Mouse (Mus musculus): ENCODE data around the gene Sptbn2. TPM values are rescaled to one million over a fixed set of nuclear protein-coding genes. Genes with fewer than 3 reads are reported as not detected.

The Sptbn2 gene
- polyA plus RNA-seq, 1 experiment = 0.01 TPM

GRCm38 (mm10) chr19:4797846-4798245, 86.9 kb downstream of the Sptbn2 start:
- no peak for TF ChIP-seq GATA1 (IDR thresholded peaks at IDR 0.05; ENCODE audit: low read length)

GRCm38 (mm10) chr19:4799083-4799482, 88.1 kb downstream of the Sptbn2 start:
- TF ChIP-seq GATA1 (IDR thresholded peaks at IDR 0.05; ENCODE audit: low read length) = no peak

Other genes starting within 250 kb of the Sptbn2 start
- gene Syt12, start 233.7 kb upstream of the Sptbn2 start, polyA plus RNA-seq (2012) = not detected in 2 replicates
- not detected in 2 replicates for gene 2010003K11Rik, start 212.6 kb upstream of the Sptbn2 start, polyA plus RNA-seq (2012)
- gene Pcx, start 200.7 kb upstream of the Sptbn2 start, polyA plus RNA-seq (2012) = 20.4 TPM in 2 replicates
- 14.9 and 15.4 TPM in 2 replicates for gene Lrfn4, start 95.5 kb upstream of the Sptbn2 start, polyA plus RNA-seq (2012)
- gene Rce1, start 85.5 kb upstream of the Sptbn2 start, polyA plus RNA-seq (2012) = 17.6 and 40.7 TPM in 2 replicates
- gene Gm960, start 12.5 kb upstream of the Sptbn2 start, polyA plus RNA-seq (2012) = 0.24 TPM in 1 of 2 replicates, not detected in the other
- gene Rbm4b, start 45.3 kb downstream of the Sptbn2 start, polyA plus RNA-seq (2012) = 4.6 and 5.3 TPM in 2 replicates
- 1.8 and 15.4 TPM in 2 replicates for gene Rbm4, start 82.7 kb downstream of the Sptbn2 start, polyA plus RNA-seq (2012)
- 1.7 and 12.6 TPM in 2 replicates for gene Gm21992, start 100.4 kb downstream of the Sptbn2 start, polyA plus RNA-seq (2012)
- 46.8 and 61.5 TPM in 2 replicates for gene Rbm14, start 100.5 kb downstream of the Sptbn2 start, polyA plus RNA-seq (2012)
- 56.4 and 100 TPM in 2 replicates for gene Ccs, start 128.2 kb downstream of the Sptbn2 start, polyA plus RNA-seq (2012)
- 0.02 TPM in 1 of 2 replicates, not detected in the other for gene Ccdc87, start 128.2 kb downstream of the Sptbn2 start, polyA plus RNA-seq (2012)
- not detected in 2 replicates for gene Ctsf, start 144.0 kb downstream of the Sptbn2 start, polyA plus RNA-seq (2012)
- gene Actn3, start 166.7 kb downstream of the Sptbn2 start, polyA plus RNA-seq (2012) = 0.50 and 0.64 TPM in 2 replicates
- gene Zdhhc24, start 167.5 kb downstream of the Sptbn2 start, polyA plus RNA-seq (2012) = 2.4 and 3.2 TPM in 2 replicates
- 3.6 and 4.9 TPM in 2 replicates for gene Bbs1, start 195.5 kb downstream of the Sptbn2 start, polyA plus RNA-seq (2012)
- 72.5 and 78.7 TPM in 2 replicates for gene Dpp3, start 217.1 kb downstream of the Sptbn2 start, polyA plus RNA-seq (2012)
- 0.09 and 0.31 TPM in 2 replicates for gene Peli3, start 232.0 kb downstream of the Sptbn2 start, polyA plus RNA-seq (2012)

Measured in G1E-ER4 (cell line).